Mouse (Mus musculus) gastrocnemius, postnatal 10 days (tissue): ENCODE measurements around the gene Hoxa1. TPM values are rescaled to one million over a fixed set of nuclear protein-coding genes. Genes with fewer than 3 reads are reported as not detected.
A peak's percentile ranks its signal among the peaks of the same experiment; 100 is the strongest.

Experiments
- DNase-seq: peaks from one replicate; pipeline ENCODE4 v3.0.0; 2021; ENCODE audit warnings: mixed read lengths
- long read RNA-seq, 2 experiments: library from polyadenylated mRNA; stranded (forward); transcript quantifications; one replicate each; pipeline ENCODE4 v2.0.0; 2021
- total RNA-seq, 2 experiments: library from RNA; stranded (reverse); gene quantifications; 2 replicates each; pipeline ENCODE4 v1.2.3; 2021

Gene Hoxa1
- under 1 TPM in 1 of 2 experiments, not detected in 1; 0.18 TPM for total RNA-seq
- long read RNA-seq, experiment 1: 0 reads
- long read RNA-seq, experiment 2: 0 reads

- DNase-seq: peak; percentile 67
These were observed at the start of gene Hoxa1 for GRCm38 (mm10) chr6:52158276-52159051. Gene Hoxa1 (minus strand): TSS chr6:52158317.

- no peak for DNase-seq
These were observed 49.5 kb upstream of the Hoxa1 start for GRCm38 (mm10) chr6:52207684-52207976.

GRCm38 (mm10) chr6:52206882-52207683, 49.0 kb upstream of the Hoxa1 start:
- DNase-seq: no peak

GRCm38 (mm10) chr6:52205638-52206621, 47.8 kb upstream of the Hoxa1 start:
- no peak for DNase-seq

GRCm38 (mm10) chr6:52205221-52205620, 47.1 kb upstream of the Hoxa1 start:
- DNase-seq: no peak

- DNase-seq: peak; percentile 88
These were observed 46.1 kb upstream of the Hoxa1 start, which contains the start of gene Hoxa5 for GRCm38 (mm10) chr6:52204050-52204752. Gene Hoxa5 (minus strand): TSS chr6:52204587.

- peak; percentile 52 for DNase-seq
These were observed 45.4 kb upstream of the Hoxa1 start for GRCm38 (mm10) chr6:52203371-52204049.

GRCm38 (mm10) chr6:52203121-52203370, 44.9 kb upstream of the Hoxa1 start:
- DNase-seq: no peak

- no peak for DNase-seq
These were observed 44.4 kb upstream of the Hoxa1 start for GRCm38 (mm10) chr6:52202362-52203120.

GRCm38 (mm10) chr6:52201269-52201668, 43.2 kb upstream of the Hoxa1 start:
- no peak for DNase-seq

GRCm38 (mm10) chr6:52200751-52201250, 42.7 kb upstream of the Hoxa1 start:
- no peak for DNase-seq

GRCm38 (mm10) chr6:52200073-52200750, 42.1 kb upstream of the Hoxa1 start:
- DNase-seq: no peak

- no peak for DNase-seq
These were observed 39.2 kb upstream of the Hoxa1 start for GRCm38 (mm10) chr6:52197271-52197670.

- no peak for DNase-seq
These were observed 38.7 kb upstream of the Hoxa1 start for GRCm38 (mm10) chr6:52196811-52197210.

GRCm38 (mm10) chr6:52194690-52195089, 36.6 kb upstream of the Hoxa1 start:
- DNase-seq: no peak

- peak; percentile 93 for DNase-seq
These were observed 33.9 kb upstream of the Hoxa1 start for GRCm38 (mm10) chr6:52191860-52192550.

GRCm38 (mm10) chr6:52190906-52191810, 33.0 kb upstream of the Hoxa1 start, which contains the start of gene Hoxa4:
Gene Hoxa4 (minus strand): TSS chr6:52191753.
- no peak for DNase-seq

- no peak for DNase-seq
These were observed 32.3 kb upstream of the Hoxa1 start for GRCm38 (mm10) chr6:52190410-52190809.
